In genomic region chr13:59474973-59475372, GRCm38 (mm10) we compare ENCODE assay signal across 15 mouse cellular contexts.
DNase-seq lines count a peak whose midpoint lies in the region; ATAC-seq and TF ChIP-seq lines count a peak whose summit lies in the region.
"Had no signal": no experiment of that assay in that cellular context is flagged by ENCODE, and none has a peak within 500 bp of the region (broad histone marks: within the 10 kb centered on the region; RNA-seq: fewer than 3 reads in every experiment).

No protein-coding gene starts in this region.

- no peaks in the 10 kb centered on the region for H3K9me3 ChIP-seq in forebrain, embryonic 14.5 days (replicated peaks; ENCODE audit: control insufficient read depth, low read length)
- no peaks in the 10 kb centered on the region for H3K9me3 ChIP-seq in forebrain, postnatal 0 days (ENCODE audit: low read length)
- H3K9me3 ChIP-seq in lung, embryonic 14.5 days (ENCODE audit: low read depth, low read length), result no peaks in the 10 kb centered on the region
- no peaks in the 10 kb centered on the region for H3K9me3 ChIP-seq in neural tube, embryonic 13.5 days
- H3K9me3 ChIP-seq in neural tube, embryonic 15.5 days (replicated peaks), result no peaks in the 10 kb centered on the region
- H3K9me3 ChIP-seq: heart, embryonic 13.5 days had no signal

- H3K27me3 ChIP-seq in forebrain, embryonic 14.5 days (replicated peaks; ENCODE audit: control insufficient read depth, insufficient read depth, low read length), result no peaks in the 10 kb centered on the region
- no peaks in the 10 kb centered on the region for H3K27me3 ChIP-seq in forebrain, postnatal 0 days (ENCODE audit: insufficient read depth, low read length)
- no peaks in the 10 kb centered on the region for H3K27me3 ChIP-seq in lung, embryonic 14.5 days (ENCODE audit: insufficient read depth, low read length)
- H3K27me3 ChIP-seq in neural tube, embryonic 13.5 days, result no peaks in the 10 kb centered on the region
- H3K27me3 ChIP-seq in neural tube, embryonic 15.5 days (replicated peaks), result no peaks in the 10 kb centered on the region
- H3K27me3 ChIP-seq: heart, embryonic 13.5 days had no signal

- no peak overlapping the region for H3K4me2 ChIP-seq in forebrain, embryonic 14.5 days (ENCODE audit: low read length)
- H3K4me2 ChIP-seq in forebrain, postnatal 0 days (ENCODE audit: low read depth), result no peak overlapping the region
- H3K4me2 ChIP-seq in lung, embryonic 14.5 days, result no peak overlapping the region
- no peak overlapping the region for H3K4me2 ChIP-seq in neural tube, embryonic 13.5 days
- no peak overlapping the region for H3K4me2 ChIP-seq in neural tube, embryonic 15.5 days
- H3K4me2 ChIP-seq: heart, embryonic 13.5 days; hindbrain, embryonic 14.5 days had no signal

- 41% methylated on average over 8 of the region's 8 CpGs for WGBS in forebrain, embryonic 14.5 days
- 38% methylated on average over 8 of the region's 8 CpGs for WGBS in forebrain, postnatal 0 days
- WGBS in lung, embryonic 14.5 days, result 56% methylated on average over 8 of the region's 8 CpGs
- WGBS in neural tube, embryonic 13.5 days, result 60% methylated on average over 8 of the region's 8 CpGs
- WGBS in neural tube, embryonic 15.5 days, result 50% methylated on average over 8 of the region's 8 CpGs

- TF ChIP-seq CTCF in forebrain, postnatal 0 days (IDR thresholded peaks at IDR 0.05; ENCODE audit: low read depth), result no peak
- no peak for TF ChIP-seq CTCF in lung, embryonic 14.5 days (IDR thresholded peaks at IDR 0.05; ENCODE audit: low read depth)
- TF ChIP-seq CTCF in brain, embryonic 14.5 days (IDR thresholded peaks at IDR 0.05; ENCODE audit: borderline replicate concordance, extremely low read depth, insufficient read depth, insufficient read length), result no peak

- no peak overlapping the region for H3K4me3 ChIP-seq in forebrain, embryonic 14.5 days (ENCODE audit: low read depth, low read length)
- no peak overlapping the region for H3K4me3 ChIP-seq in forebrain, postnatal 0 days (ENCODE audit: low read depth, low read length)
- H3K4me3 ChIP-seq in lung, embryonic 14.5 days (ENCODE audit: low read depth, low read length), result no peak overlapping the region
- H3K4me3 ChIP-seq in neural tube, embryonic 13.5 days, result no peak overlapping the region
- H3K4me3 ChIP-seq in neural tube, embryonic 15.5 days (replicated peaks), result no peak overlapping the region
- H3K4me3 ChIP-seq: heart, embryonic 13.5 days had no signal

- H3K4me1 ChIP-seq in forebrain, embryonic 14.5 days (ENCODE audit: control insufficient read depth, insufficient read depth, low read length), result peaks cover 3% of the 10 kb centered on the region; the same call in 1 of the 2 replicates
- H3K4me1 ChIP-seq in forebrain, postnatal 0 days (ENCODE audit: insufficient read depth), result no peaks in the 10 kb centered on the region
- no peaks in the 10 kb centered on the region for H3K4me1 ChIP-seq in lung, embryonic 14.5 days (ENCODE audit: insufficient read depth)
- H3K4me1 ChIP-seq in neural tube, embryonic 13.5 days (replicated peaks), result no peaks in the 10 kb centered on the region
- no peaks in the 10 kb centered on the region for H3K4me1 ChIP-seq in neural tube, embryonic 15.5 days
- H3K4me1 ChIP-seq: heart, embryonic 13.5 days had no signal

- peaks cover 20% of the 10 kb centered on the region for H3K36me3 ChIP-seq in forebrain, embryonic 14.5 days (ENCODE audit: control insufficient read depth, insufficient read depth, low read length)
- H3K36me3 ChIP-seq in forebrain, postnatal 0 days (ENCODE audit: insufficient read depth), result peaks cover 29% of the 10 kb centered on the region; the same call in 1 of the 2 replicates
- H3K36me3 ChIP-seq in lung, embryonic 14.5 days (ENCODE audit: insufficient read depth), result peaks cover 20% of the 10 kb centered on the region
- H3K36me3 ChIP-seq in neural tube, embryonic 13.5 days, result peaks cover 48% of the 10 kb centered on the region
- peaks cover 31% of the 10 kb centered on the region for H3K36me3 ChIP-seq in neural tube, embryonic 15.5 days

- H3K9ac ChIP-seq in forebrain, embryonic 14.5 days (ENCODE audit: low read length), result no peak overlapping the region
- no peak overlapping the region for H3K9ac ChIP-seq in forebrain, postnatal 0 days
- H3K9ac ChIP-seq in lung, embryonic 14.5 days, result no peak overlapping the region
- no peak overlapping the region for H3K9ac ChIP-seq in neural tube, embryonic 13.5 days
- H3K9ac ChIP-seq in neural tube, embryonic 15.5 days (replicated peaks), result no peak overlapping the region
- H3K9ac ChIP-seq: heart, embryonic 13.5 days; hindbrain, embryonic 14.5 days had no signal

- no peak for TF ChIP-seq POLR2A in brain, embryonic 14.5 days (IDR thresholded peaks at IDR 0.05; ENCODE audit: borderline replicate concordance, extremely low read depth, insufficient read depth, insufficient read length, poor library complexity, severe bottlenecking)

- no peak for ATAC-seq in forebrain, embryonic 14.5 days
- no peak for ATAC-seq in forebrain, postnatal 0 days
- ATAC-seq in lung, embryonic 14.5 days (ENCODE audit: insufficient read depth), result no peak
- ATAC-seq in neural tube, embryonic 13.5 days (ENCODE audit: low read depth), result no peak
- ATAC-seq in neural tube, embryonic 15.5 days (ENCODE audit: low FRiP score), result no peak

- DNase-seq in forebrain, embryonic 14.5 days (ENCODE audit: low spot score), result peak; percentile 57
- DNase-seq in forebrain, postnatal 0 days, result no peak
- DNase-seq in lung, embryonic 14.5 days, result peak; percentile 34
- no peak for DNase-seq in lung, postnatal 4 days
- peak; percentile 64 for DNase-seq in brain, embryonic 14.5 days (ENCODE audit: low read depth)
- DNase-seq in testis, postnatal 14 days (ENCODE audit: low spot score), result no peak
- DNase-seq: adrenal gland, adult 2 months; adrenal gland, postnatal 25 days; cerebellum, adult 2 months; gastrocnemius, postnatal 36 days; heart, postnatal 36 days had no signal

- no peak overlapping the region for H3K27ac ChIP-seq in forebrain, embryonic 14.5 days (ENCODE audit: low read depth, low read length)
- no peak overlapping the region for H3K27ac ChIP-seq in forebrain, postnatal 0 days (ENCODE audit: low read depth, low read length)
- H3K27ac ChIP-seq in lung, embryonic 14.5 days (ENCODE audit: low read depth), result no peak overlapping the region
- peak overlapping the region; percentile 15; the same call in 1 of the 2 replicates for H3K27ac ChIP-seq in neural tube, embryonic 13.5 days (replicated peaks)
- no peak overlapping the region for H3K27ac ChIP-seq in neural tube, embryonic 15.5 days (replicated peaks)
- H3K27ac ChIP-seq: heart, embryonic 13.5 days; hindbrain, embryonic 14.5 days had no signal

Comparison
In these comparisons a context has a peak if more than half of its experiments do, and no peak if none do; other contexts are left out.
1. DNase-seq: peak in forebrain, embryonic 14.5 days (single experiment), lung, embryonic 14.5 days (single experiment) and brain, embryonic 14.5 days (single experiment); none in forebrain, postnatal 0 days (single experiment), lung, postnatal 4 days (0 of 2) and testis, postnatal 14 days (single experiment).